23 mouse cellular contexts compared by ENCODE assay signal in the genomic region with DNA sequence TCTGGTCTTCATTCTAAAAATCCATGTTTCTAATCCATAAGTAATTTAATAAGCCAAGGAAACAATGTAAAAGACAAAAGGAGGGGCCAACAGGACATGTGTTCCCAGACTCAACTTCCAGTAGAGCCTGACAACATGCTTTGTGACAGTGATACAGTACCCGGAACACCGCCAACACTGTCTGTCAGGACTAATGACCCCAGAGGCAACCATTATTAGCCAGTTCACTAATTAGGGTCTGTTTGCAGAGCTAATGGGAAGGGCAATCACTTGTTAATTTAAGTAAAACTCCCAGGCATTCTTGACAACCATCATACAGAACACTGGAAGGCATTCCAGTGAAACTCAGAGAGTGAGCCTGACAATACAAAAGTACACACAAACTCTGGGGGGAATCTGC.
"Had no signal": no experiment of that assay in that cellular context is flagged by ENCODE, and none has a peak within 500 bp of the region (broad histone marks: within the 10 kb centered on the region; RNA-seq: fewer than 3 reads in every experiment).

No protein-coding gene starts in this region.

- H3K4me2 ChIP-seq: liver, embryonic 12.5 days; liver, embryonic 15.5 days; lung, embryonic 15.5 days; midbrain, embryonic 13.5 days; neural tube, embryonic 13.5 days had no signal

- H3K27ac ChIP-seq: kidney, postnatal 0 days; liver, embryonic 12.5 days; liver, embryonic 15.5 days; lung, embryonic 15.5 days; midbrain, embryonic 10.5 days; midbrain, embryonic 13.5 days; neural tube, embryonic 13.5 days; stomach, postnatal 0 days had no signal

- H3K4me3 ChIP-seq: liver, embryonic 12.5 days; liver, embryonic 15.5 days; lung, embryonic 15.5 days; megakaryocyte, embryonic 14.5 days; midbrain, embryonic 10.5 days; midbrain, embryonic 13.5 days; myocyte; neural tube, embryonic 13.5 days had no signal

- H3K27me3 ChIP-seq: liver, embryonic 12.5 days; liver, embryonic 15.5 days; lung, embryonic 15.5 days; midbrain, embryonic 13.5 days; neural tube, embryonic 13.5 days had no signal

- H3K9ac ChIP-seq: liver, embryonic 12.5 days; liver, embryonic 15.5 days; lung, embryonic 15.5 days; midbrain, embryonic 13.5 days; neural tube, embryonic 13.5 days had no signal

- H3K4me1 ChIP-seq: liver, embryonic 12.5 days; liver, embryonic 15.5 days; lung, embryonic 15.5 days had no signal

- H3K36me3 ChIP-seq: liver, embryonic 12.5 days; liver, embryonic 15.5 days; lung, embryonic 15.5 days; midbrain, embryonic 10.5 days; midbrain, embryonic 13.5 days; neural tube, embryonic 13.5 days had no signal

- ATAC-seq: liver, embryonic 12.5 days; midbrain, embryonic 13.5 days; midbrain, embryonic 16.5 days had no signal

- H3K9me3 ChIP-seq: liver, embryonic 12.5 days; liver, embryonic 15.5 days; lung, embryonic 15.5 days; megakaryocyte, embryonic 14.5 days; midbrain, embryonic 10.5 days; midbrain, embryonic 13.5 days; neural tube, embryonic 13.5 days had no signal

- DNase-seq: kidney, adult 18-20 months; kidney, adult 9 months; kidney, postnatal 36 days; lung, adult 18-20 months; lung, postnatal 10 days; lung, postnatal 36 days; right cerebral cortex, adult 18-20 months; right cerebral cortex, postnatal 14 days; right cerebral cortex, postnatal 4 days; thymus, adult 2 months; thymus, postnatal 14 days; thymus, postnatal 4 days had no signal
